Mouse (Mus musculus) urinary bladder, postnatal 14 days (tissue): ENCODE data around the gene Kcnk13.

Experiments used
- DNase-seq: peaks from one replicate; pipeline ENCODE4 v3.0.0; 2021; ENCODE audit warnings: low spot score

Kcnk13 gene

GRCm38 (mm10) chr12:100090750-100091149 is 126.5 kb downstream of the Kcnk13 start:
- no peak for DNase-seq

- no peak for DNase-seq
Observed at GRCm38 (mm10) chr12:100093046-100093445, 128.7 kb downstream of the Kcnk13 start.

GRCm38 (mm10) chr12:100099971-100100706 is 135.8 kb downstream of the Kcnk13 start:
- no peak for DNase-seq

DNA sequence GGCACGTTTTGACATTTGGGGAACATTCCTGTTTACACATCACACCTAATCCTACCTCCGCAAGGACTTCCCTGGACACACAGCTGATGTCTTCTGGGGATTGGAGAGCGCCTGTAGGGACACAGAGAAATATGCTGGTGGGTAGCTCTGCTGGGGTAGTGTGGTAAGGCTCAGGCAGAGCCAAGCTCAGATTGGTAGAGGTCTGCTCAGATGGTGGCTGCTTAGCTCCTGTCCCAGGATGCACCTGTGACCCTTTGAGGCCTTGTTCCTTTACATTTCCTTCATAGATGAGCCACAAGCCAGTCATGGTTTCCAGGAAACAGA is 136.4 kb downstream of the Kcnk13 start:
- no peak for DNase-seq

- no peak for DNase-seq
Observed at GRCm38 (mm10) chr12:100101651-100102050, 137.4 kb downstream of the Kcnk13 start.

DNA sequence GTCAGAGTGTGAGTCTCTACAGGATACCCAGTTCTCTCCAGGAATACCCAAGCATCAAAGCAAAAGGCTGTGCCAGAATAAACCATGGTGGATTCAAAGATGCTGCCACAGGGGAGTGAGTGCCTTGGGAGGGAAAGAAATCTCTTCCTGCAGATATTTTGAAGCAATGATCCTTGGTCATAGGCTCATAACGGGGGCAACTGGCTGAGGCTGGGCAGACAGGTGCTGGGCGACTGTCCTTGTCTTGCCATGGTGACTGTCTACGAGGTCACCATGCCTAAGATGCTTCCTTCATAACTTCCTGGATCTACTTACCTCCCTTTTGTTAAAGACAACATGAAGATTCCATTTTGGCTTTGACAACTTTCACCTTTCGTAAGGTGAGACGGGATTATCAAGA is 140.2 kb downstream of the Kcnk13 start:
- DNase-seq, result no peak

DNA sequence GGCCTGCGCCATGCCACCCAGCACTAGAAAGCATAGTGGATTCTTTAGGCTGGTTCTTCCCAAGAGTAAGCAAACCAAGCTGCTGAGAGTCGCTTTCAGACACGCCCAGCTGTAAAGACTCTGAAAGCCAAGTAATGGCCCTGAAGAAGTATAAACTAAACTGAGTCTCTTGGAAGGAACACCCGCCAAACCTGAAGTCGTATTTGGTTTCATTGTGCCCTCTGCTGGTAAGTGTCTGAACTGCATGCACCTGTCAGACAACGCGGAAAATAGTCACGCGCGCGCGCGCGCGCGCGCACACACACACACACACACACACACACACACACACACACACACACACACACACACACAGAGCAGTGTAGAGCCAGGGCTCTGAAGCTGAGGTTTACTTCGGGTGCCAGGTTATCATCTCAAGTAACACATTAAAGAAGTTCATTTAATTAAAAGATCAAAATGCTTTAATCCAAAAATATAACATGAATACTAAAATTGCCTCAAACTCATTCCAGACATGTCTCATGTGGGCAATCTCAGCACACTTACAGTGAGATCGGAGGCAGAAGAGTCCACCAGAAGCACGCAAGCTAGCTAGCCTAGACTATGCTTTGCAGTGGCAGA is 142.1 kb downstream of the Kcnk13 start:
- DNase-seq, result peak; percentile 79

DNA sequence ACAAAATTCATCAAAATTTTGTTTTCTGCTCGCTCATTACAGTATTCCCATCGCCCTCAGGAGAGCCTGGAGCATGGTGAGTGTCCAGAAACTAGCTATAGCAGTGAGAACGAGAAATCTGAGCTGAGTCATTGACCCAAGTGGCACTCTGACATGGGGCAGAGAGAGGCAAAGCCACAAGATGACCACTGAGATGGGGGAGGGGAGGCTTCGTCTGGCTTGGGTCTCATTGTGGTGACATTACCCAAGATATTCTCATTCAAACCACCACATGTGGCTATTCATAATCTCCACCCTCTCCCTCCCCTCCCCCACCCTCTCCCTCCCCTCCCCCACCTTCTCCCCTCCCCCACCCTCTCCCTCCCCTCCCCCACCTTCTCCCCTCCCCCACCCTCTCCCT is 143.1 kb downstream of the Kcnk13 start:
- DNase-seq, result no peak

DNA sequence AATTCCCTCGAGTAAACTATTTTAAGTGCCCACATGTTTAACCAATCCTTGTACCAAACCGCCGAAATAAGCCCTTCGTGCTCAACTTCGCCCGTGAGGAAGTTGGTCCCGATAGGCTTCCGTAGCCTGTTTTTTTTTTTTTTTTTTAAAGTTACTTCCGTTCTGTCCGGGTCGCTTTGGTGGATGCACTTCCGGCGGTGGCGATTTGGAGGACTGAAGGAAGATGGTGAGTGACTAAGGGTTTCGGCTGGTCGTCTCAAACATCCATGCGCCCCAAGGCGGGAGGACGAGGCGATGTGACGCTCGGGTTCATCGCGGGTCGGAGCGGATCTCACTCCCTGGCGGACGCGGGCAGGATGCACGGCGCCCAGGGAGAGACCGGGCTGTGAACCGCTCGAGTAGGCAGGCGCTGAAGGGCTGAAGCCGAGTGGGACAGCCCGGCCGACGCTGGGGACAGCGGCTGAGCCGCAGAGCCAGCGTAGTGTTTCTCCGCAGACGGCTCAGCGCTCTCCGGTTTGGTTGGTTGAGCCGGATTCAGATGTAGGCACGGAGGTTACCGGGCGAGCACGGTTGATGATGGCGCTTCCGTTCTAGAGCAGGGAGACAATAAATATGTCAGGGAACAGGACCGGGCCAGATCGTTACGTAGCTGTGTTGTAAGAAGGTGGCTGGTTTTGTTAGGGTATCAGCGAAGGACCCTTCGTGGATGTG is 145.8 kb downstream of the Kcnk13 start, which contains the start of gene Psmc1:
Gene Psmc1 (plus strand): TSS at position 169 of the 711 bp plus-strand sequence.
- DNase-seq, result peak; percentile 75
